In the genomic region with DNA sequence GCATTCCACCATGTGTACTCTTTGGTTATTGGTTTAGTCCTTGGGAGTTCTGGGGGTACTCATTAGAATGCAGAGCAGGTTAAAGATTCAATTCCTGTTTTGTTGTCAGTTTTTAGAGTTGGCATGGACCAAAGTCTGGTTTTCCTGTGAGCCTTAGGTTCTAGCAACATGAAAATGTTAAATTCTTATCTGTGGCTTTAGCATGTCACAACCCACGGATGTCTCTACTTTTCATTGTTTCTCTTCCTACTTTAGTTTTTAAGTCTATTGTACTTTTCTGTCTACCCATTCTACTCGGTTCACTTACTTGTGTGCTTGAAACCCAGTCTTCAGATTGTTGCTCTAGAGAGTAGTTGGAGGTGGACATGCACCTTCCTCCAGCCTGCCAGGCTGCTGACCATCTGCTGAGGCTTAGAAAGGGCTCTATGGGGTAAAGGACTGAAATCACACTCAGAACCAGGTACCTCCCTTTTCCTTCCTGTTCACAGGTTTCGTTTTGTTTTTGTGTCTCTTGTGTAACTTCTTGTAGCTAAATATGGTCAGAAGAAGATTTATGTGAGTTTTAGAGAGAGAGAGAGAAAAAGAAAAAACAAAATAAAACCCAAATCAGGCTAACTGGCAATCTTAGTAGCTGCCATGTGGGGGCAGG, we compare ENCODE assay signal across 15 mouse cellular contexts. TPM values are rescaled to one million over a fixed set of nuclear protein-coding genes. Genes with fewer than 3 reads are reported as not detected.
A peak's percentile ranks its signal among the peaks of the same experiment; 100 is the strongest.
DNase-seq lines count a peak whose midpoint lies in the region; ATAC-seq and TF ChIP-seq lines count a peak whose summit lies in the region.
"Had no signal": no experiment of that assay in that cellular context is flagged by ENCODE, and none has a peak within 500 bp of the region (broad histone marks: within the 10 kb centered on the region; RNA-seq: fewer than 3 reads in every experiment).

No protein-coding gene starts in this region.

- no peaks in the 10 kb centered on the region for H3K36me3 ChIP-seq in thymus, adult 2 months (ENCODE audit: control insufficient read depth, insufficient read depth, low read length)
- no peaks in the 10 kb centered on the region for H3K36me3 ChIP-seq in macrophage (ENCODE audit: inconsistent target)
- H3K36me3 ChIP-seq in splenic B cell, adult 2 months (ENCODE audit: control insufficient read depth, insufficient read depth, low read length, poor library complexity, severe bottlenecking): no peaks in the 10 kb centered on the region
- H3K36me3 ChIP-seq in hindbrain, embryonic 10.5 days: no peaks in the 10 kb centered on the region
- H3K36me3 ChIP-seq: G1E; heart, embryonic 15.5 days; limb, embryonic 12.5 days had no signal

- H3K79me2 ChIP-seq in macrophage (ENCODE audit: inconsistent target): peaks cover 47% of the 10 kb centered on the region

- 5% methylated on average over 3 of the region's 3 CpGs for WGBS in thymus, adult 2 months
- 2% methylated on average over 3 of the region's 3 CpGs for WGBS in macrophage (ENCODE audit: missing documents)
- WGBS in hindbrain, embryonic 10.5 days: 80% methylated on average over 3 of the region's 3 CpGs

- peaks cover 2% of the 10 kb centered on the region for H3K4me1 ChIP-seq in thymus, adult 2 months (replicated peaks; ENCODE audit: control insufficient read depth, insufficient read depth, low read length)
- H3K4me1 ChIP-seq in hindbrain, embryonic 10.5 days (replicated peaks): no peaks in the 10 kb centered on the region
- H3K4me1 ChIP-seq: heart, embryonic 15.5 days; limb, embryonic 12.5 days had no signal

- H3K9me3 ChIP-seq in hindbrain, embryonic 10.5 days: no peaks in the 10 kb centered on the region
- H3K9me3 ChIP-seq: heart, embryonic 15.5 days; limb, embryonic 12.5 days had no signal

- no peak for TF ChIP-seq POLR2A in thymus, adult 2 months (IDR thresholded peaks at IDR 0.05; ENCODE audit: control insufficient read depth, extremely low read depth, insufficient read depth, low read length, poor library complexity)

- DNase-seq in thymus, adult 2 months: no peak
- no peak for DNase-seq in thymus, postnatal 4 days
- peak; percentile 69 for DNase-seq in splenic B cell, adult 2 months (ENCODE audit: low read depth, low spot score)
- DNase-seq in hindbrain, embryonic 10.5 days (ENCODE audit: low spot score): no peak
- no peak for DNase-seq in gastrocnemius, postnatal 10 days
- DNase-seq: cerebellum, adult 18-20 months; kidney, postnatal 25 days had no signal

- H3K27me3 ChIP-seq in thymus, adult 2 months (ENCODE audit: control insufficient read depth, insufficient read depth, low read length): no peaks in the 10 kb centered on the region
- no peaks in the 10 kb centered on the region for H3K27me3 ChIP-seq in splenic B cell, adult 2 months (ENCODE audit: control insufficient read depth, insufficient read depth, low read length, poor library complexity, severe bottlenecking)
- no peaks in the 10 kb centered on the region for H3K27me3 ChIP-seq in hindbrain, embryonic 10.5 days (ENCODE audit: insufficient read depth, poor library complexity, severe bottlenecking)
- H3K27me3 ChIP-seq: heart, embryonic 15.5 days; limb, embryonic 12.5 days had no signal

- no peak for TF ChIP-seq CTCF in thymus, adult 2 months (IDR thresholded peaks at IDR 0.05; ENCODE audit: borderline replicate concordance, control insufficient read depth, extremely low read depth, insufficient read depth, low read length, poor library complexity)

- H3K27ac ChIP-seq in thymus, adult 2 months (ENCODE audit: control insufficient read depth, insufficient read depth, low read length): peak overlapping the region; percentile 87
- H3K27ac ChIP-seq in macrophage: peak overlapping the region; percentile 59
- no peak overlapping the region for H3K27ac ChIP-seq in hindbrain, embryonic 10.5 days
- H3K27ac ChIP-seq: heart, embryonic 15.5 days; limb, embryonic 12.5 days had no signal

- no peak overlapping the region; the same call in 1 of the 2 replicates for H3K4me3 ChIP-seq in thymus, adult 2 months (ENCODE audit: control insufficient read depth, insufficient read depth, low read length)
- H3K4me3 ChIP-seq in macrophage (ENCODE audit: inconsistent target): peak overlapping the region; percentile 17; the same call in 1 of the 2 replicates
- no peak overlapping the region for H3K4me3 ChIP-seq in hindbrain, embryonic 10.5 days
- H3K4me3 ChIP-seq: heart, embryonic 15.5 days; limb, embryonic 12.5 days; myocyte had no signal

- peak; percentile 91 for ATAC-seq in activated CD4-positive, CD25-positive, alpha-beta regulatory T cell, adult 4 months
- ATAC-seq: hindbrain, embryonic 16.5 days had no signal

RNA-seq across cellular contexts. Expression of gene Olfr693, which starts 36.0 kb away (rescaled TPM):
- polyA plus RNA-seq in thymus, adult 2 months (2012; rRNA removed): not detected in 2 replicates
- not detected for polyA plus RNA-seq in activated CD4-positive, CD25-positive, alpha-beta regulatory T cell, adult 4 months (2017; shearing (Covaris generic))
- not detected for total RNA-seq in macrophage (2018; cell fraction: chromatin; rRNA removed)
- total RNA-seq in macrophage (2018; cell fraction: cytosol; rRNA removed): not detected
- total RNA-seq in macrophage (2018; cell fraction: nucleus; rRNA removed): not detected
- not detected in 3 replicates for polyA plus RNA-seq in macrophage (2018)
- not detected in 2 replicates for polyA plus RNA-seq in hindbrain, embryonic 10.5 days (2016; fragmentation: Nextera tagmentation; extraction: Ambion mirVana)
- total RNA-seq in gastrocnemius, postnatal 10 days (2021): not detected
- total RNA-seq: gastrocnemius, postnatal 4 days had no signal
- polyA plus RNA-seq: G1E; heart, embryonic 15.5 days; hindbrain, embryonic 16.5 days; limb, embryonic 12.5 days; myocyte had no signal

RNA-seq across cellular contexts. Expression of gene Olfr694, which starts 47.3 kb away (rescaled TPM):
- not detected in 2 replicates for polyA plus RNA-seq in thymus, adult 2 months (2012; rRNA removed)
- not detected for polyA plus RNA-seq in activated CD4-positive, CD25-positive, alpha-beta regulatory T cell, adult 4 months (2017; shearing (Covaris generic))
- total RNA-seq in macrophage (2018; cell fraction: chromatin; rRNA removed): not detected
- not detected for total RNA-seq in macrophage (2018; cell fraction: cytosol; rRNA removed)
- total RNA-seq in macrophage (2018; cell fraction: nucleus; rRNA removed): not detected
- polyA plus RNA-seq in macrophage (2018): not detected in 3 replicates
- not detected in 2 replicates for polyA plus RNA-seq in hindbrain, embryonic 10.5 days (2016; fragmentation: Nextera tagmentation; extraction: Ambion mirVana)
- not detected for total RNA-seq in gastrocnemius, postnatal 10 days (2021)
- total RNA-seq: gastrocnemius, postnatal 4 days had no signal
- polyA plus RNA-seq: G1E; heart, embryonic 15.5 days; hindbrain, embryonic 16.5 days; limb, embryonic 12.5 days; myocyte had no signal
